Mouse (Mus musculus): Measurements from ENCODE around the gene C1qbp. TPM values are rescaled to one million over a fixed set of nuclear protein-coding genes. Genes with fewer than 3 reads are reported as not detected.

C1qbp gene
- polyA plus RNA-seq, 1 experiment = 318 TPM

DNA sequence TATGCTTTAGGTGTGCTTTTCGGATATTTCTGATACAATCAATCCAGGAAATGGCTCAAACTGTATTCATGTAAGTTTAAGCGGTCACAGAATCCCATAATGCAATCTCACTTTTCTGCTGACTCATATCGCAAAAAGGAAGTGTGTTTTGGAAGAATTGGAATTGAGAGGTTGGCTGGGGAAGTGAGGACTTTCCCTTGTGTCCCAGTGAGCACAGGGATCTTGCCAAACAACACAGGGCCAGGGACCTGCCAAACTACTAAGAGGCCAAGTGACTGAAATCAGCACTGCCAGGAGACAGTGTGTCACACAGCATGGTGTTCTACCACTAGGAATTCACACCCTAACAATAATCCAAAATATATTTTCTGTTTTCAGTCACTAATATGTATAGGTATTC lies 25.5 kb upstream of the C1qbp start:
- no peak overlapping the region for H3K4me2 ChIP-seq (ENCODE audit: low read depth)
- H3K27me3 ChIP-seq (ENCODE audit: control insufficient read depth, insufficient read depth, insufficient read length) = no peaks in the 10 kb centered on the region
- TF ChIP-seq MAX (IDR thresholded peaks at IDR 0.05; ENCODE audit: low read depth) = no peak
- no peak for TF ChIP-seq TCF12 (IDR thresholded peaks at IDR 0.05; ENCODE audit: insufficient read depth, poor library complexity, severe bottlenecking)
- TF ChIP-seq E2F4 (IDR thresholded peaks at IDR 0.05; ENCODE audit: insufficient read depth) = no peak
- no peak for TF ChIP-seq POLR2AphosphoS2 (IDR thresholded peaks at IDR 0.05; ENCODE audit: insufficient read length, low read depth)
- TF ChIP-seq SRF (IDR thresholded peaks at IDR 0.05; ENCODE audit: control insufficient read depth, insufficient read length, low read depth) = no peak
- TF ChIP-seq USF1 (IDR thresholded peaks at IDR 0.05; ENCODE audit: low read depth) = no peak
- TF ChIP-seq MYOD1 (IDR thresholded peaks at IDR 0.05; ENCODE audit: control insufficient read depth in 1 of 3, insufficient read length in 2 of 3, low read depth in 2 of 3) = no peak
- TF ChIP-seq REST (IDR thresholded peaks at IDR 0.05; ENCODE audit: insufficient read depth, insufficient read length) = no peak
- no peak for TF ChIP-seq CEBPB (IDR thresholded peaks at IDR 0.05; ENCODE audit: insufficient read depth, poor library complexity, severe bottlenecking)
- TF ChIP-seq POLR2A (IDR thresholded peaks at IDR 0.05; ENCODE audit: insufficient read length, low read depth) = no peak
- TF ChIP-seq MYOG (IDR thresholded peaks at IDR 0.05; ENCODE audit: control insufficient read depth in 1 of 3, insufficient read depth in 1 of 3, insufficient read length in 2 of 3, low read depth in 2 of 3) = no peak
- TF ChIP-seq TCF3 (IDR thresholded peaks at IDR 0.05; ENCODE audit: insufficient read length, low read depth) = no peak
- peaks cover 20% of the 10 kb centered on the region for H3K36me3 ChIP-seq (ENCODE audit: control insufficient read depth, insufficient read depth)
- no peak overlapping the region for H3ac ChIP-seq (ENCODE audit: control insufficient read depth, insufficient read length)
- H3K79me2 ChIP-seq (ENCODE audit: control insufficient read depth, insufficient read depth) = peaks cover 4% of the 10 kb centered on the region
- H3K4me3 ChIP-seq = no peak overlapping the region

DNA sequence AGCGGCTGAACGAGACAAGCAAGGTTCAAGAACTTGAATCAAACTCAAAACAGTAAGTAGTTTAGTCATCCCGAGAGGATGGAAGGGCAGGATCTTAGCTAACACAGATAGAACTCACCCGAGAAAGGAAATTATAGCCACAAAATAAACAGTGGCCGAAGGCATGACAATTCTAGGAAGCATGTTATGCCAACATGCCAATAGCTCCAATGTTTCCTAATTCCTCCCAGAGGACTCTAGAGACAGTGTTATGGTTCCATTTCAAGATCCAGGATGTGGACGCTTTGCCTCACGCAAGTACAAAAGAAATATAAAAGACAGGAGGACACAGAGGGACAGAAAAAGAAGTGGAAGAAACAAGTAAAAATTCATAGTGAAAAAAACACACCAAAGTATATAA lies 25.0 kb upstream of the C1qbp start:
- H3K4me3 ChIP-seq = no peak overlapping the region
- H3K79me2 ChIP-seq (ENCODE audit: control insufficient read depth, insufficient read depth) = peaks cover 9% of the 10 kb centered on the region
- H3ac ChIP-seq (ENCODE audit: control insufficient read depth, insufficient read length) = no peak overlapping the region
- no peaks in the 10 kb centered on the region for H3K27me3 ChIP-seq (ENCODE audit: control insufficient read depth, insufficient read depth, insufficient read length)
- H3K4me2 ChIP-seq (ENCODE audit: low read depth) = no peak overlapping the region
- TF ChIP-seq TCF3 (IDR thresholded peaks at IDR 0.05; ENCODE audit: insufficient read length, low read depth) = no peak
- no peak for TF ChIP-seq CEBPB (IDR thresholded peaks at IDR 0.05; ENCODE audit: insufficient read depth, poor library complexity, severe bottlenecking)
- TF ChIP-seq MAX (IDR thresholded peaks at IDR 0.05; ENCODE audit: low read depth) = no peak
- no peak for TF ChIP-seq REST (IDR thresholded peaks at IDR 0.05; ENCODE audit: insufficient read depth, insufficient read length)
- no peak for TF ChIP-seq POLR2A (IDR thresholded peaks at IDR 0.05; ENCODE audit: insufficient read length, low read depth)
- no peak for TF ChIP-seq SRF (IDR thresholded peaks at IDR 0.05; ENCODE audit: control insufficient read depth, insufficient read length, low read depth)
- no peak for TF ChIP-seq MYOG (IDR thresholded peaks at IDR 0.05; ENCODE audit: control insufficient read depth in 1 of 3, insufficient read depth in 1 of 3, insufficient read length in 2 of 3, low read depth in 2 of 3)
- H3K36me3 ChIP-seq (ENCODE audit: control insufficient read depth, insufficient read depth) = peaks cover 19% of the 10 kb centered on the region

DNA sequence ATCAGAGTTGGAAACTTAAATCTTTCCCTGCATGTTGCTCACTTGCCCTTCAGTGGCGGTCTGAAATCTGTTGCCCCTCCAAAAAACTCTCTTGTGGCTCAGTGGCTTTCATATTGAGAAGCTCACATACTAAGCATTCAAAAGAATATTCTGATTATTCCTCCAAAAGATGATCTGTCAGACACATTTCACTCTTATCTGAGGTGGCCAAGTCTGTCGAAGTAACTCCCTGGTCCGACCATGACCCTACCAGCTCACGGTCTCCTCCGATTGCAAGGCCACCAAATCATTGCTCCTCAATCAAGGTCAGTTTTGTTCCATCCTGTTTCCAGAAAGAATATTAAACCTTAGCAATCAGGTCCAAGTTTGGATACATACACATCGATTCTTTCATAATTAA lies 24.2 kb upstream of the C1qbp start:
- Histone ChIP-seq H3K4me3 (no peak overlapping the region), H3K4me2 (ENCODE audit: low read depth) (no peak overlapping the region), H3K27me3 (ENCODE audit: control insufficient read depth, insufficient read depth, insufficient read length) (no peaks in the 10 kb centered on the region), H3ac (ENCODE audit: control insufficient read depth, insufficient read length) (no peak overlapping the region), H3K79me2 (ENCODE audit: control insufficient read depth, insufficient read depth) (peaks cover 17% of the 10 kb centered on the region), H3K36me3 (ENCODE audit: control insufficient read depth, insufficient read depth) (peaks cover 11% of the 10 kb centered on the region)
- TF ChIP-seq POLR2A (IDR thresholded peaks at IDR 0.05; ENCODE audit: insufficient read length, low read depth) (no peak), POLR2AphosphoS2 (IDR thresholded peaks at IDR 0.05; ENCODE audit: insufficient read length, low read depth) (no peak), MYOG (IDR thresholded peaks at IDR 0.05; ENCODE audit: control insufficient read depth in 1 of 3, insufficient read depth in 1 of 3, insufficient read length in 2 of 3, low read depth in 2 of 3) (no peak), MAX (IDR thresholded peaks at IDR 0.05; ENCODE audit: low read depth) (no peak), TCF12 (IDR thresholded peaks at IDR 0.05; ENCODE audit: insufficient read depth, poor library complexity, severe bottlenecking) (no peak), E2F4 (IDR thresholded peaks at IDR 0.05; ENCODE audit: insufficient read depth) (no peak), MYOD1 (IDR thresholded peaks at IDR 0.05; ENCODE audit: control insufficient read depth in 1 of 3, insufficient read length in 2 of 3, low read depth in 2 of 3) (no peak), USF1 (IDR thresholded peaks at IDR 0.05; ENCODE audit: low read depth) (no peak), CEBPB (IDR thresholded peaks at IDR 0.05; ENCODE audit: insufficient read depth, poor library complexity, severe bottlenecking) (no peak), REST (IDR thresholded peaks at IDR 0.05; ENCODE audit: insufficient read depth, insufficient read length) (no peak), SRF (IDR thresholded peaks at IDR 0.05; ENCODE audit: control insufficient read depth, insufficient read length, low read depth) (no peak), TCF3 (IDR thresholded peaks at IDR 0.05; ENCODE audit: insufficient read length, low read depth) (no peak)

DNA sequence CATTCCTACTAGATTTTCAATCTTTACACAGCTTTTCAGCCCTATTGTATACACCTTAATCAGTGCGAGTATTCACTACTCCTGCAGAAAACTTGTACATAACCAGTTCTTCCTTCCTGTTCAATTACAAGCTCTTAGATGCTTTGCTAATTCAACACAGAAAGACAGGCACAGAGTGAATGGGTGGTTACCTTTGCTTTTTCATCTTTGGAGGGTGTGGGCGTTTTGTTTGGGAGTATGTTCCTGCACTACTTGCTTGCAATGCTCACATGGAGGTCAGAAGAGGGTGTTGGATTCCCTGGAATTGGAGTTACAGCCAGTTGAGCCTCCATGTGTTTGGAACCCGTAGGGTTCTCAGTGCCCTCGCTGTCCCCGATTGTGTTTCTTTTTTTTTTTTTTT lies 22.2 kb upstream of the C1qbp start:
- Histone ChIP-seq H3K4me3 (peak overlapping the region; percentile 68), H3ac (ENCODE audit: control insufficient read depth, insufficient read length) (no peak overlapping the region), H3K36me3 (ENCODE audit: control insufficient read depth, insufficient read depth) (peaks cover 4% of the 10 kb centered on the region), H3K27me3 (ENCODE audit: control insufficient read depth, insufficient read depth, insufficient read length) (no peaks in the 10 kb centered on the region), H3K4me2 (ENCODE audit: low read depth) (peak overlapping the region; percentile 71), H3K79me2 (ENCODE audit: control insufficient read depth, insufficient read depth) (peaks cover 28% of the 10 kb centered on the region)
- TF ChIP-seq POLR2AphosphoS2 (IDR thresholded peaks at IDR 0.05; ENCODE audit: insufficient read length, low read depth) = peak; percentile 9
- no peak for TF ChIP-seq TCF12 (IDR thresholded peaks at IDR 0.05; ENCODE audit: insufficient read depth, poor library complexity, severe bottlenecking)

DNA sequence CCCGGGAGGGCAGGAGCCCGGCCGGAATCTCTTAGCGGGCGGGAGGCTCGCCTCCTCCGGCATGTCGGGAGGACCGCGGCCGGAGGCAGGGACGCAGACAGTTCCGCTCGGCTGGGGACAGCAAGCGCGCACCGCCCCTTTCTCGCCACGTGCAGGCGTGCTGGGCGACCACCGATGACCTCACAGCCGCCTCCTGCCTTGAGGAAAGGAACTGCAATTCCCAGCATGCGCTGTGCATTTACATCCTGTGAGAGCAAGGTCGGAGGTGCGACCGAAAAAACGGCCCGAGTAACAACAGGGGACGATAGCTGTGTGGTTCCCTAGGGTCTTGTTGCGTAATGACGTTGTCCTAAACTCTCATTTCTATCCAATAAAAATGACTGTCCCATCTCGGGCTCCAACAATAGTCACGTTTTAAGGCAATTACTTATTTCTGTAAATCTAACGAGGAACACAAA lies 21.5 kb upstream of the C1qbp start, which contains the start of gene Dhx33:
Gene Dhx33, minus strand, starts transcription at position 122 of the 458 bp plus-strand sequence.
- TF ChIP-seq POLR2A (IDR thresholded peaks at IDR 0.05; ENCODE audit: insufficient read length, low read depth) (peak; percentile 85), USF1 (IDR thresholded peaks at IDR 0.05; ENCODE audit: low read depth) (peak; percentile 69), SRF (IDR thresholded peaks at IDR 0.05; ENCODE audit: control insufficient read depth, insufficient read length, low read depth) (peak; percentile 64), MAX (IDR thresholded peaks at IDR 0.05; ENCODE audit: low read depth) (peak; percentile 91), E2F4 (IDR thresholded peaks at IDR 0.05; ENCODE audit: insufficient read depth) (no peak), TCF3 (IDR thresholded peaks at IDR 0.05; ENCODE audit: insufficient read length, low read depth) (no peak), REST (IDR thresholded peaks at IDR 0.05; ENCODE audit: insufficient read depth, insufficient read length) (no peak), POLR2AphosphoS2 (IDR thresholded peaks at IDR 0.05; ENCODE audit: insufficient read length, low read depth) (peak; percentile 90), MYOD1 (IDR thresholded peaks at IDR 0.05; ENCODE audit: control insufficient read depth in 1 of 3, insufficient read length in 2 of 3, low read depth in 2 of 3) (no peak), TCF12 (IDR thresholded peaks at IDR 0.05; ENCODE audit: insufficient read depth, poor library complexity, severe bottlenecking) (no peak), CEBPB (IDR thresholded peaks at IDR 0.05; ENCODE audit: insufficient read depth, poor library complexity, severe bottlenecking) (peak; percentile 94), MYOG (IDR thresholded peaks at IDR 0.05; ENCODE audit: control insufficient read depth in 1 of 3, insufficient read depth in 1 of 3, insufficient read length in 2 of 3, low read depth in 2 of 3) (no peak)
- Histone ChIP-seq H3K27me3 (ENCODE audit: control insufficient read depth, insufficient read depth, insufficient read length) (no peaks in the 10 kb centered on the region), H3K4me2 (ENCODE audit: low read depth) (peak within 1 kb of the TSS; percentile 91), H3ac (ENCODE audit: control insufficient read depth, insufficient read length) (peak within 1 kb of the TSS; percentile 54), H3K4me3 (peak within 1 kb of the TSS; percentile 68), H3K36me3 (ENCODE audit: control insufficient read depth, insufficient read depth) (peaks cover 7% of the 10 kb centered on the region), H3K79me2 (ENCODE audit: control insufficient read depth, insufficient read depth) (peaks cover 33% of the 10 kb centered on the region)

Measured in myocyte (in vitro differentiated cells).